19 mouse cellular contexts compared by ENCODE assay signal in the genomic region with DNA sequence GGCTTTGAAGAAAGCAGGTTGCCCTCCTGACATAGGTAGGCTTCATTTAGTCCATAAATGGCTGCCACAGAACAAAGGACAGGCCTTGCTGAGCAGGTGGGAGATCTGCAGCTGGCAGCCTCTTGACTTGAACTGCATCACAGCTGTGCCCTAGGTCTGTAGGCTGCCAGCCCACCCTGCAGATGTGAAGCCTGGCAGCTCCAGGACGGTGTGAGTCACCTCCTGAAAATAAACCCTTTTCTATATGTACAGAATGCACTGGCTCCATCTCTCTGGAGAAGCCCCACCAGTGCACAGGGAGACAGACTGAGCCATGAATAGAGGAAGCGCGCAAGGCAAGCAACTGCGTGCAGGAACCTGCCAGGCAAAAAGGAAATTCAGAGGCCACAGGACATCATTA.
DNase-seq lines count a peak whose midpoint lies in the region; ATAC-seq and TF ChIP-seq lines count a peak whose summit lies in the region.
"Had no signal": no experiment of that assay in that cellular context is flagged by ENCODE, and none has a peak within 500 bp of the region (broad histone marks: within the 10 kb centered on the region; RNA-seq: fewer than 3 reads in every experiment).

No protein-coding gene starts in this region.

- peak; percentile 88 for ATAC-seq in frontal cortex, adult (ENCODE audit: low TSS enrichment)
- ATAC-seq: lung, postnatal 0 days had no signal

- no peak overlapping the region for H3K27ac ChIP-seq in thymus, adult 2 months (ENCODE audit: control insufficient read depth, insufficient read depth, low read length)
- H3K27ac ChIP-seq: forebrain, embryonic 12.5 days; heart, embryonic 10.5 days; hindbrain, embryonic 12.5 days; kidney, postnatal 0 days; limb, embryonic 15.5 days; midbrain, embryonic 12.5 days had no signal

- no peak overlapping the region for H3K4me3 ChIP-seq in thymus, adult 2 months (ENCODE audit: control insufficient read depth, insufficient read depth, low read length)
- H3K4me3 ChIP-seq: forebrain, embryonic 12.5 days; heart, embryonic 10.5 days; hindbrain, embryonic 12.5 days; limb, embryonic 15.5 days; midbrain, embryonic 12.5 days had no signal

- DNase-seq in frontal cortex, postnatal 36 days (ENCODE audit: low spot score in 2 of 2): no peak
- peak; percentile 7 for DNase-seq in thymus, adult 2 months
- DNase-seq in thymus, adult 18-20 months: no peak
- DNase-seq in thymus, postnatal 0 days (ENCODE audit: low spot score): peak; percentile 29
- no peak for DNase-seq in gastrocnemius, postnatal 10 days
- no peak for DNase-seq in layer of hippocampus, adult 8-10 months (ENCODE audit: low spot score in 2 of 2)
- DNase-seq: adrenal gland, postnatal 36 days; cerebellum, adult 2 months; cerebellum, postnatal 36 days; gastrocnemius, postnatal 36 days; kidney, adult 18-20 months had no signal

- H3K36me3 ChIP-seq in thymus, adult 2 months (ENCODE audit: control insufficient read depth, insufficient read depth, low read length): no peaks in the 10 kb centered on the region
- H3K36me3 ChIP-seq: forebrain, embryonic 12.5 days; heart, embryonic 10.5 days; hindbrain, embryonic 12.5 days; limb, embryonic 15.5 days; midbrain, embryonic 12.5 days had no signal

- no peaks in the 10 kb centered on the region for H3K4me1 ChIP-seq in thymus, adult 2 months (replicated peaks; ENCODE audit: control insufficient read depth, insufficient read depth, low read length)
- H3K4me1 ChIP-seq: heart, embryonic 10.5 days; limb, embryonic 15.5 days had no signal

- no peaks in the 10 kb centered on the region for H3K27me3 ChIP-seq in thymus, adult 2 months (ENCODE audit: control insufficient read depth, insufficient read depth, low read length)
- H3K27me3 ChIP-seq: forebrain, embryonic 12.5 days; limb, embryonic 15.5 days had no signal

- 21% methylated on average over 4 of the region's 4 CpGs for WGBS in thymus, adult 2 months

- no peak for TF ChIP-seq CTCF in thymus, adult 2 months (IDR thresholded peaks at IDR 0.05; ENCODE audit: borderline replicate concordance, control insufficient read depth, extremely low read depth, insufficient read depth, low read length, poor library complexity)

- TF ChIP-seq POLR2A in thymus, adult 2 months (IDR thresholded peaks at IDR 0.05; ENCODE audit: control insufficient read depth, extremely low read depth, insufficient read depth, low read length, poor library complexity): no peak

Comparison
In these comparisons a context has a peak if more than half of its experiments do, and no peak if none do; other contexts are left out.
1. DNase-seq: peak in thymus, adult 2 months (single experiment) and thymus, postnatal 0 days (single experiment); none in frontal cortex, postnatal 36 days (0 of 2), thymus, adult 18-20 months (0 of 2), gastrocnemius, postnatal 10 days (single experiment) and layer of hippocampus, adult 8-10 months (0 of 2).